Mouse (Mus musculus) megakaryocyte-erythroid progenitor cell, adult 5 weeks (primary cell): ENCODE measurements around the gene Sun5. TPM values are rescaled to one million over a fixed set of nuclear protein-coding genes. Genes with fewer than 3 reads are reported as not detected.

ENCODE experiments used
- polyA plus RNA-seq: library from polyadenylated mRNA; stranded (reverse); fragments of >175 nt; gene quantifications from 2 replicates; pipeline ENCODE4 v1.2.3, GENCODE M21; 2012

Gene Sun5
- not detected in 2 replicates for polyA plus RNA-seq

DNA sequence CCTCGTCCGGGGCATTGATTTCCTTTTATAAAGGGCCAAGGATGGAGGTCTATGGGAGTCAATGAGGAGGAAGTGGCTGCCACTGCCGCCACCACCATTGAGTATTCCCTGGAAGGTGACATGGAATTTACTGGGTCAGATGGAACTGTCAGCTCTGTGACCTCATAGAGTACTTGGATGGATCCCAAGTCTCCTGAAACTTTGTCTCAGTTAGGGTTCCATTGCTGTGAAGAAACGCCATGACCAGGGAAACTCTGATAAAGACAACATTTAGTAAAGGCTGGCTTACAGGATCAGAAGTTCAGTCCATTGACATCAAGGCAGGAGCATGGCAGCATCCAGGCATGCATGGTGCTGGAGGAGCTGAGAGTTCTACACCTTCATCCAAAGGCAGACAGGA lies at the start of gene Sun5:
Sun5 (minus strand) TSS at position 101 of the 400 bp plus-strand sequence.

DNA sequence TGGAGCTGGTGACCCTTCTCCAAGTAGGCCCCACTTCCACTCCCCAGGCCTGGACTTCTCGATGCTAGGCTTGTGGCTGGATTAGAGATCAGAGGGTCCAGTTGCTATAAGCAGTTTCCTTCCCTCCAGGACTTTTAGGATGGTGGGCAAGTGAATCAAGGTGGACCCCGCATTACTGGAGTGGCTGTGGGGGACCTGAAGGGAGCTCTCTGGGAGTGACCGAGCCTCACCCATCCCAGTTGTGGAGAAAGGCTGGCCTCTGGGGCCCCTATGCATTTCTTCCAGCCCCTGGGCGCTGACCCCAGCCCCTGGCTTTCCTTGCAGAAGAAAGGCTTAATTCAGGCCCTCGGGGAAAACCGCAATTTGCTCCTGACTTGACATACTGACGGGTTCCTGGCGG lies 47.0 kb upstream of the Sun5 start, which contains the start of gene Bpifb3:
Bpifb3 (plus strand) TSS at position 301 of the 400 bp plus-strand sequence.

GRCm38 (mm10) chr2:153900088-153900487 lies 29.2 kb upstream of the Sun5 start, which contains the start of gene Bpifb6:
Gene Bpifb6 (plus strand): TSS chr2:153900388.

DNA sequence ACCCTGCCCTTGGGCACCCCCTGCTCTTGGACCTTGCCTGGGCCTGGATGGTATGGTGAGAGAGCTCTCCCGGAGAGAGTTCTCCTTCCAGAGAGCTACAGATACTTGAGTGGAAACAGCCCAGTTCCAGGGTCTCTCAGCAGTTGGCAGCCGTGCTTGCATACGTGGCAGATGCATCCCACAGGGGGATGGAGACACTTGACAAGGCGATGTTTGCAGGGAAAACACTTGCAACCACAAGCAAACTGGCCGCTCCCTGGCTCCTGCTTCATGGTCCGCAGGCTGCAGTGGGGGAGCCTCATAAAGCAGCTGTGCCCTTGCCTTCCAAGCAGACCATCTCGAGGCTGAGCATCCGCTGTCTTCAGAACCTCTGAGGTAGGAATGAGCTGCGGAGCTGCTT lies 3.9 kb upstream of the Sun5 start, which contains the start of gene Bpifb2:
Bpifb2 (plus strand) TSS at position 301 of the 400 bp plus-strand sequence.

Other genes with a start within 250 kb of the Sun5 start
- 31.7 and 34.1 TPM in 2 replicates for gene Commd7, start 238.3 kb downstream of the Sun5 start, polyA plus RNA-seq
- gene Dnmt3b, start 221.6 kb downstream of the Sun5 start, polyA plus RNA-seq: 20.3 and 30.6 TPM in 2 replicates
- gene Dnmt3c, start 174.4 kb downstream of the Sun5 start, polyA plus RNA-seq: 0.19 and 0.23 TPM in 2 replicates
- gene Mapre1, start 129.8 kb downstream of the Sun5 start, polyA plus RNA-seq: 4.9 and 6.3 TPM in 2 replicates
- 0.21 TPM in 1 of 2 replicates, not detected in the other for gene Efcab8, start 91.2 kb downstream of the Sun5 start, polyA plus RNA-seq
- gene Bpifb2, start 4.0 kb upstream of the Sun5 start, polyA plus RNA-seq: 0.18 TPM in 1 of 2 replicates, not detected in the other
- not detected in 2 replicates for gene Bpifb6, start 29.3 kb upstream of the Sun5 start, polyA plus RNA-seq
- not detected in 2 replicates for gene Bpifb3, start 47.1 kb upstream of the Sun5 start, polyA plus RNA-seq
- not detected in 2 replicates for gene Bpifb4, start 67.1 kb upstream of the Sun5 start, polyA plus RNA-seq
- gene Bpifa6, start 103.9 kb upstream of the Sun5 start, polyA plus RNA-seq: not detected in 2 replicates
- gene Bpifa2, start 137.2 kb upstream of the Sun5 start, polyA plus RNA-seq: not detected in 2 replicates